Mouse (Mus musculus) limb, embryonic 13.5 days (tissue): ENCODE measurements around the gene Slc45a1. TPM values are rescaled to one million over a fixed set of nuclear protein-coding genes. Genes with fewer than 3 reads are reported as not detected.

Experiments
- ATAC-seq: fragments of 200-750 bp; cut with Nextera tagmentation; 2 replicates; pipeline ENCODE4 v1.8.0; 2017; ENCODE audit warnings: low read depth, moderate number of reproducible peaks, moderate TSS enrichment; ENCODE audit not compliant: low FRiP score
- H3K27ac ChIP-seq: fragments of 300-500 bp; sonication (generic); 2 replicates; pipeline ENCODE4 v1.5.1; 2015; ENCODE audit warnings: inconsistent platforms, mild to moderate bottlenecking, moderate library complexity
- H3K27me3 ChIP-seq: fragments of 300-500 bp; sonication (generic); 2 replicates; pipeline ENCODE4 v1.6.1; 2015; ENCODE audit warnings: mild to moderate bottlenecking, inconsistent platforms
- H3K36me3 ChIP-seq: fragments of 300-500 bp; sonication (generic); 2 replicates; pipeline ENCODE4 v1.6.1; 2015; ENCODE audit warnings: inconsistent platforms, mild to moderate bottlenecking, moderate library complexity
- H3K4me1 ChIP-seq: fragments of 300-500 bp; sonication (generic); 2 replicates; pipeline ENCODE4 v1.6.1; 2015; ENCODE audit warnings: inconsistent platforms
- H3K4me2 ChIP-seq: fragments of 300-500 bp; sonication (generic); replicated peaks from 2 replicates; pipeline ENCODE4 v1.6.1; 2015; ENCODE audit warnings: inconsistent platforms, mild to moderate bottlenecking, moderate library complexity
- H3K4me3 ChIP-seq: fragments of 300-500 bp; sonication (generic); 2 replicates; pipeline ENCODE4 v1.5.1; 2015; ENCODE audit warnings: moderate library complexity, mild to moderate bottlenecking, inconsistent platforms
- H3K9ac ChIP-seq: fragments of 300-500 bp; sonication (generic); 2 replicates; pipeline ENCODE4 v1.6.1; 2015; ENCODE audit warnings: mild to moderate bottlenecking, inconsistent platforms
- H3K9me3 ChIP-seq: fragments of 300-500 bp; sonication (generic); 2 replicates; pipeline ENCODE4 v1.6.1; 2016; ENCODE audit warnings: inconsistent platforms
- WGBS: fragments of 180-500 bp; shearing (Covaris S2); methylation state at CpG from one replicate; pipeline ENCODE4 v1.1.7; 2015; 5-methylcytosine and 5-hydroxymethylcytosine counted together
- polyA plus RNA-seq: library from polyadenylated mRNA; unstranded; fragments of >200 nt; fragmentation: Nextera tagmentation; extraction: Ambion mirVana; gene quantifications from 2 replicates; pipeline ENCODE4 v1.2.1, GENCODE M21; 2015

The Slc45a1 gene
- polyA plus RNA-seq, 1 experiment from 2014 or later = 0.51 TPM

DNA sequence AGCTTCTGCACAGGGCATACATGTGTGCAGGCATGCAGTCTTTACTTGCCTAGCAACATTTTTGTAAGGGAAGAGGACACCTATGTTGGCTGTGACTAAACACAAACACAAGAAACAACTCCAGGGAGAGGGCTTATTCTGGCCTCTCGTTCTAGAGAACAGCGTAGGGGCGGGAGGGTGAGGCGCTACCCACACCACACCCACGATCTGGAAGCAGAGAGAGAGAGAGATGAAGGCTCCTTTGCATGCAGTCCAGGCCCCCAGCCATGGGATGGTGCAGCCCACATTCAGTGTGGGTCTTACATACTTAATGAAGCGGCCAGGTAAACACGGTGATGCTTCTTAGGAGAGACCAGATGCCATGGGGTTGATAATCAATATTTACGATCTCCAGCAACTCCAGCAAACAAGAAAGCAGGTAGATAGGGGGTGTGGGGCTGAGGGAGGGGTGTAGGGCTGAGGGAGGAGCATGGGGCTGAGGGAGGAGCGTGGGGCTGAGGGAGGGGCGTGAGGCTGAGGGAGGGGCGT lies 1.2 kb upstream of the Slc45a1 start:
- Histone ChIP-seq H3K4me1 (peaks cover 11% of the 10 kb centered on the region), H3K27me3 (peaks cover 32% of the 10 kb centered on the region), H3K9me3 (peaks cover 5% of the 10 kb centered on the region), H3K9ac (no peak overlapping the region), H3K27ac (no peak overlapping the region), H3K4me2 (no peak overlapping the region), H3K4me3 (no peak overlapping the region), H3K36me3 (no peaks in the 10 kb centered on the region)
- WGBS = 46% methylated on average over 11 of the region's 11 CpGs
- no peak for ATAC-seq

- H3K4me1 ChIP-seq = peaks cover 7% of the 10 kb centered on the region
- no peak for ATAC-seq
- H3K36me3 ChIP-seq = no peaks in the 10 kb centered on the region
- peaks cover 32% of the 10 kb centered on the region for H3K27me3 ChIP-seq
- WGBS = 80% methylated on average over 5 of the region's 5 CpGs
- no peak overlapping the region for H3K4me2 ChIP-seq
- H3K9me3 ChIP-seq = no peaks in the 10 kb centered on the region
- no peak overlapping the region for H3K4me3 ChIP-seq
- H3K9ac ChIP-seq = no peak overlapping the region
- H3K27ac ChIP-seq = no peak overlapping the region
These were observed 2.6 kb downstream of the Slc45a1 start for GRCm38 (mm10) chr4:150649327-150649726.

DNA sequence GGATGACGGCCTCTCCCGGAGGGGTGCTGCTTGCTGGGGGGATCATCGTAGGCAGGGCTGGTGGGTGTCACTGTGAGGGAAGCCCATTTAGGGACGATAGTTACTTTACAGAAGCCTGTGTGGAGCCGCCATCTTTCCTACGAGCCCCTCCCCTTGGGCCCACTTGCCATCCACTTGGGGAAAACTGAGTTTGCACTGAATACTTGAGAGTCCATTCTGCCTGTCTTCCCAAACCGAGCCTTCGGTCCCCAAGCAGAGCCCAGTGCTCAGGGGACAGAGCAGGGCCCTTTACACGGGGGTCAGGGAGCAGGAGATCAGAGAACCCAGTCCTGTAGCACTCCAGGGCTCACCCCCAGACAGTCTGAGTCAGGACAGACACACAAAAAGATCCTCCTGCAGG lies 7.7 kb downstream of the Slc45a1 start:
- no peaks in the 10 kb centered on the region for H3K36me3 ChIP-seq
- H3K27me3 ChIP-seq = no peaks in the 10 kb centered on the region
- 87% methylated on average over 9 of the region's 9 CpGs for WGBS
- H3K4me1 ChIP-seq = no peaks in the 10 kb centered on the region
- no peak overlapping the region for H3K9ac ChIP-seq
- no peak overlapping the region for H3K4me3 ChIP-seq
- no peaks in the 10 kb centered on the region for H3K9me3 ChIP-seq
- no peak overlapping the region for H3K4me2 ChIP-seq
- H3K27ac ChIP-seq = no peak overlapping the region
- ATAC-seq = no peak

- Histone ChIP-seq H3K27ac (no peak overlapping the region), H3K9me3 (no peaks in the 10 kb centered on the region), H3K36me3 (no peaks in the 10 kb centered on the region), H3K4me2 (no peak overlapping the region), H3K4me1 (no peaks in the 10 kb centered on the region), H3K27me3 (no peaks in the 10 kb centered on the region), H3K9ac (no peak overlapping the region), H3K4me3 (no peak overlapping the region)
- 80% methylated on average over 6 of the region's 6 CpGs for WGBS
- ATAC-seq = no peak
These were observed 15.3 kb downstream of the Slc45a1 start for GRCm38 (mm10) chr4:150636635-150637034.

DNA sequence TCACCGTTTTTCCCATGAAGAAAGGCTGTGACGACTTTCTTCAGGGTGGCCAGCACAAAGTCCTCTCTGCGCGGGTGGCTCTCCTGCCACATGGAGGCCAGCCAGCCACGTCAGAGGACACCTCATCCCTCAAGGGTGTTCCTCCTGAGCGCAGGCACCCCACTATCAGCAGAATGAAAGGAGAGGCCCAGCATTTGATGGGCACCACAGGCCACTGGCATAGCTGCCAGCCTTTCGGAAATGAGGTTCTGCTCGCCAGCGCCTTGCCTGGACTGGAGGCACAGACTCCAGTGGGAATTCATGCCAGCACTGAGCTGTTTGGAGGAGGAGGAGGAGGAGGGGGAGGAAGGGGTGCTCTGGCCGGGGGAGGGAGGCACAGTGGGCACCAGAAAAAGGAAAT lies 16.4 kb downstream of the Slc45a1 start:
- no peak overlapping the region for H3K9ac ChIP-seq
- H3K9me3 ChIP-seq = no peaks in the 10 kb centered on the region
- no peaks in the 10 kb centered on the region for H3K36me3 ChIP-seq
- H3K4me3 ChIP-seq = no peak overlapping the region
- no peak overlapping the region for H3K4me2 ChIP-seq
- ATAC-seq = no peak
- WGBS = 80% methylated on average over 10 of the region's 10 CpGs
- no peak overlapping the region for H3K27ac ChIP-seq
- no peaks in the 10 kb centered on the region for H3K4me1 ChIP-seq
- no peaks in the 10 kb centered on the region for H3K27me3 ChIP-seq

DNA sequence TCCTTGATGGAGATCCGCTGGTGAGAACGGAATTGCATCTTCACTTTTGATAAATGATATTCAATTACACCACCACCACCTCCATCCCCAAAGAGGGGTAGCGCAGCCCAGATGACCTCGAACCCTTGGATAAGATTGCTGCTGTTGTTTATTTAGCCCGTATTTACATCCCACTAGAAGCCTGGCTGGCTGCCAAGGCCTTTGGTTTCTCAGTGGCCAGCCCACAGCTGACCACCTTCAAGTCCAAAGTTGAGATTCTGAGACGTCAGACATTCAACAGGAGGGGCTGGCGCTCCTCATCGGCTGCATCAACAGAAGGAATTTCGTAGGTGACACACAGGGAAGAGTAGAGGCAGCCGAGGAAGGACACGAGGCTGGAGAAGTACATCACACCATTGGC lies 22.7 kb downstream of the Slc45a1 start:
- no peak overlapping the region for H3K4me3 ChIP-seq
- no peak overlapping the region for H3K9ac ChIP-seq
- H3K27ac ChIP-seq = no peak overlapping the region
- no peaks in the 10 kb centered on the region for H3K36me3 ChIP-seq
- H3K27me3 ChIP-seq = no peaks in the 10 kb centered on the region
- H3K4me1 ChIP-seq = peaks cover 3% of the 10 kb centered on the region; the same call in 1 of the 2 replicates
- H3K4me2 ChIP-seq = no peak overlapping the region
- 87% methylated on average over 11 of the region's 11 CpGs for WGBS
- ATAC-seq = no peak
- H3K9me3 ChIP-seq = no peaks in the 10 kb centered on the region

GRCm38 (mm10) chr4:150625951-150626732 lies 25.8 kb downstream of the Slc45a1 start:
- Histone ChIP-seq H3K9me3 (no peaks in the 10 kb centered on the region), H3K27ac (0 out of 2 replicates have a peak overlapping the region, but pooled peaks have one; percentile 10), H3K27me3 (no peaks in the 10 kb centered on the region), H3K4me3 (no peak overlapping the region), H3K36me3 (peaks cover 21% of the 10 kb centered on the region), H3K4me1 (peaks cover 3% of the 10 kb centered on the region; the same call in 1 of the 2 replicates), H3K9ac (no peak overlapping the region), H3K4me2 (no peak overlapping the region)
- whole genome bisulfite sequencing = 44% methylated on average over 6 of the region's 6 CpGs
- ATAC-seq = no peak; the same call in 1 of the 2 replicates

- Histone ChIP-seq H3K9ac (no peak overlapping the region), H3K9me3 (no peaks in the 10 kb centered on the region), H3K4me3 (no peak overlapping the region), H3K4me1 (peaks cover 3% of the 10 kb centered on the region; the same call in 1 of the 2 replicates), H3K4me2 (no peak overlapping the region), H3K27me3 (no peaks in the 10 kb centered on the region), H3K27ac (no peak overlapping the region), H3K36me3 (peaks cover 25% of the 10 kb centered on the region)
- WGBS = 48% methylated on average over 1 of the region's 1 CpGs
- ATAC-seq = no peak
These were observed 26.5 kb downstream of the Slc45a1 start for GRCm38 (mm10) chr4:150625425-150625824.

DNA sequence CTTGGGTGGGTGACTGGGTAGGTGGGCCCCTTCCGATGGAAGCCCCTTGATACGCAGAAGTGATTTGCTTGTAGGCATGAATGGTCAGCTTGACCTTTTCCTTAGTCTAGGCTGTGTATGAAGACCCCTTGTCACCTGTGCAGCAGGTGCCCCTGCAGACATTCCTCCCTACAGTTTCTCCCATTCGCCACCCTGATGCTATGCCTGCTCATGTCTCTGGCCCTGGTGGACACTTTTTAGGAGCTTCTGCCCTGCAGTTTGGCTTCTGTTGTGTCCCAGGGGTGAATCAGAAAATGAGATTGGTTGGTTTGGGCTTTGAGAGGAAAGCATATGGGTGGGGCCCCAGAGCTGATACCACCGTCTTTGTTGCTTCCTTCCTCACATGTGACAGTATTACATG lies 27.0 kb downstream of the Slc45a1 start:
- Histone ChIP-seq H3K4me2 (no peak overlapping the region), H3K36me3 (peaks cover 29% of the 10 kb centered on the region), H3K4me3 (no peak overlapping the region), H3K27ac (no peak overlapping the region), H3K27me3 (no peaks in the 10 kb centered on the region), H3K9me3 (no peaks in the 10 kb centered on the region), H3K4me1 (peaks cover 3% of the 10 kb centered on the region; the same call in 1 of the 2 replicates), H3K9ac (no peak overlapping the region)
- ATAC-seq = no peak
- WGBS = 84% methylated on average over 4 of the region's 4 CpGs

DNA sequence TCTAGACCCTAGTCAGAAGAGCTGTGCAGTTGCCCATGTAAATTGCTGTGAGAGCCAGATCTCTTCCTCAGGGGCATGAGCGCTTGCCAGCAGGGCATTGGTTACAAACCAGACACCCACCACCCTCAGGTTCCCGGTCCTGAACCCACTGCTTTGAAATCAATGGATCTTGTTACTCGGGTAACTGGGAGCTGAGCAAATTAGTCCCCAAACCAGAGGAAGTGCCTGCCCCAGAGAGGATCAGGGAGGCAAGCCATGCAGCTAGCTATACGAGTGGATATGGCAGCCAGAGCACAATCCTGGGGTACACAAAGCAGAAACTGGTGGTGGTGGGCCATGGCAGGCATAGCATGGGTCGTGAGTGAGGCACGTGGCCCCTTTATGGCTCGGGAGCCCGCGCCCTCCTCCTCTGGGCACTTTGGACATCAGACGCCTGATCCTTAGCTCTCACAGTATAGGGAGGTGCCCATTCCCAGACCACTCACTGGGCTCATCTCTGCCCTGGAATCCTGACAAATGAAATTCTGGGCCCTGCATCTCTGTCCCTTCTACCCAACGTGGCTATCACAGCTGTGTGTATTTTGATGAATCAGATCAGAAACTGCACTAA lies 27.7 kb downstream of the Slc45a1 start:
- no peaks in the 10 kb centered on the region for H3K9me3 ChIP-seq
- peaks cover 33% of the 10 kb centered on the region for H3K36me3 ChIP-seq
- H3K27me3 ChIP-seq = no peaks in the 10 kb centered on the region
- no peak overlapping the region for H3K4me2 ChIP-seq
- H3K4me3 ChIP-seq = no peak overlapping the region
- no peak overlapping the region for H3K9ac ChIP-seq
- no peak for ATAC-seq
- H3K27ac ChIP-seq = no peak overlapping the region
- WGBS = 62% methylated on average over 11 of the region's 11 CpGs
- H3K4me1 ChIP-seq = peaks cover 3% of the 10 kb centered on the region; the same call in 1 of the 2 replicates

DNA sequence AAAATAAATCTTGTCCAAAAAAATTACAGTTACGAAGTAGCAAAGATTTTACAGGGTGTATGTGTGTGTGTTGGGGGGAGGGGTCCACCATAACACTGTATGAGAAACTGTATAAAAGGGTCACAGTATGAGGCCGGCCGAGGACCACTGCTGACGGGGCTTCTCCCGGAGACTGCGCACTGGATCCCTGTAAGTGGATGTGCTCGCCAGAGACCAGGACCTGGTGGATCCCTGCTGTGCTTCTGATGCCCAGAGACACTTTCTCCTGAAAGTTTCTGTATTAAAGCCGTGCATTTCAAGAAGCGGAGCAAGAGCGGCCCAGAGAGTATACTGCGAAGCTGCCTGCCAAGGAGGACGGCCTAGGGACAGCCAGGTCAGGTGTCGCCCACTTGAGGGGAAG lies 29.3 kb downstream of the Slc45a1 start:
- 90% methylated on average over 13 of the region's 13 CpGs for WGBS
- Histone ChIP-seq H3K4me2 (no peak overlapping the region), H3K36me3 (peaks cover 50% of the 10 kb centered on the region), H3K27me3 (no peaks in the 10 kb centered on the region), H3K4me3 (no peak overlapping the region), H3K9me3 (no peaks in the 10 kb centered on the region), H3K4me1 (peaks cover 3% of the 10 kb centered on the region; the same call in 1 of the 2 replicates), H3K27ac (no peak overlapping the region), H3K9ac (no peak overlapping the region)
- no peak for ATAC-seq

DNA sequence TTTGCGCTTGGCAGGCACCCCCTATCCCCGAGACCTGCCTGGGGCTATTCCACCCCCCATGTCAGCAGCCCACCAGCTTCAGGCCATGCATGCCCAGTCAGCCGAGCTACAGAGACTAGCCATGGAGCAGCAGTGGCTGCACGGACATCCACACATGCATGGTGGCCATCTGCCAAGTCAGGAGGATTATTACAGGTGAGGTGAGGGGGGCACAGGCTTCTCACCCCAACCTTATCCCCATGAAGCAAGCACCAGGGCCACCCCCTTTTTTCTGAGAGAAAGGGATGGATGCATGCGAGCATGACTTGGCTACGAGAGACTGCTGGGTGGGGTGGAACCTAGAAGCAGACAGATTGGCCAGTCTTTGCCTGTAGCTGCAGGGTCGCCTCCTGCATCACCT lies 33.0 kb downstream of the Slc45a1 start:
- Histone ChIP-seq H3K27ac (no peak overlapping the region), H3K36me3 (peaks cover 86% of the 10 kb centered on the region)

More for the DNA sequence above, 33.0 kb downstream of the Slc45a1 start:
- ATAC-seq = no peak
- H3K27me3 ChIP-seq = no peaks in the 10 kb centered on the region
- 82% methylated on average over 7 of the region's 7 CpGs for WGBS
- H3K4me1 ChIP-seq = no peaks in the 10 kb centered on the region
- no peak overlapping the region for H3K4me3 ChIP-seq
- H3K9ac ChIP-seq = no peak overlapping the region
- no peak overlapping the region for H3K4me2 ChIP-seq
- H3K9me3 ChIP-seq = no peaks in the 10 kb centered on the region
